Mouse (Mus musculus): Measurements from ENCODE around the gene Mfsd2a. TPM values are rescaled to one million over a fixed set of nuclear protein-coding genes. Genes with fewer than 3 reads are reported as not detected.

Gene Mfsd2a
- polyA plus RNA-seq, 1 experiment from 2014 or later: 22.5 TPM

- Histone ChIP-seq H3K27ac (ENCODE audit: low read depth, low read length) (no peak overlapping the region), H3K9ac (ENCODE audit: low read length) (no peak overlapping the region), H3K4me2 (ENCODE audit: low read depth, low read length, severe bottlenecking) (no peak overlapping the region), H3K4me3 (ENCODE audit: low read depth, low read length) (no peak overlapping the region), H3K36me3 (ENCODE audit: control insufficient read depth, insufficient read depth, low read length) (no peaks in the 10 kb centered on the region), H3K4me1 (replicated peaks; ENCODE audit: control insufficient read depth, insufficient read depth, low read length) (peaks cover 3% of the 10 kb centered on the region; the same call in 1 of the 2 replicates), H3K27me3 (ENCODE audit: control insufficient read depth, insufficient read depth, low read length) (no peaks in the 10 kb centered on the region), H3K9me3 (ENCODE audit: control insufficient read depth, low read length) (no peaks in the 10 kb centered on the region)
- DNase-seq (ENCODE audit: low spot score) (no peak), ATAC-seq (replicated peaks; ENCODE audit: low FRiP score) (no peak)
- 84% methylated on average over 7 of the region's 7 CpGs for WGBS
Measured at GRCm38 (mm10) chr4:122914186-122914585, 46.8 kb downstream of the Mfsd2a start.

- H3K36me3 ChIP-seq (ENCODE audit: control insufficient read depth, insufficient read depth, low read length): no peaks in the 10 kb centered on the region
- H3K27ac ChIP-seq (ENCODE audit: low read depth, low read length): no peak overlapping the region
- no peak overlapping the region for H3K9ac ChIP-seq (ENCODE audit: low read length)
- H3K27me3 ChIP-seq (ENCODE audit: control insufficient read depth, insufficient read depth, low read length): no peaks in the 10 kb centered on the region
- H3K9me3 ChIP-seq (ENCODE audit: control insufficient read depth, low read length): no peaks in the 10 kb centered on the region
- no peak for ATAC-seq (replicated peaks; ENCODE audit: low FRiP score)
- peaks cover 3% of the 10 kb centered on the region; the same call in 1 of the 2 replicates for H3K4me1 ChIP-seq (replicated peaks; ENCODE audit: control insufficient read depth, insufficient read depth, low read length)
- 72% methylated on average over 5 of the region's 5 CpGs for WGBS
- H3K4me3 ChIP-seq (ENCODE audit: low read depth, low read length): no peak overlapping the region
- no peak for DNase-seq (ENCODE audit: low spot score)
- no peak overlapping the region for H3K4me2 ChIP-seq (ENCODE audit: low read depth, low read length, severe bottlenecking)
Measured at GRCm38 (mm10) chr4:122912613-122913012, 48.4 kb downstream of the Mfsd2a start.

- ATAC-seq (replicated peaks; ENCODE audit: low FRiP score) (no peak), DNase-seq (ENCODE audit: low spot score) (no peak)
- Histone ChIP-seq H3K27ac (ENCODE audit: low read depth, low read length) (no peak overlapping the region), H3K36me3 (ENCODE audit: control insufficient read depth, insufficient read depth, low read length) (no peaks in the 10 kb centered on the region), H3K27me3 (ENCODE audit: control insufficient read depth, insufficient read depth, low read length) (no peaks in the 10 kb centered on the region), H3K9ac (ENCODE audit: low read length) (no peak overlapping the region), H3K4me3 (ENCODE audit: low read depth, low read length) (no peak overlapping the region), H3K4me1 (replicated peaks; ENCODE audit: control insufficient read depth, insufficient read depth, low read length) (peaks cover 3% of the 10 kb centered on the region; the same call in 1 of the 2 replicates), H3K4me2 (ENCODE audit: low read depth, low read length, severe bottlenecking) (no peak overlapping the region), H3K9me3 (ENCODE audit: control insufficient read depth, low read length) (no peaks in the 10 kb centered on the region)
- WGBS: 57% methylated on average over 6 of the region's 6 CpGs
Measured at GRCm38 (mm10) chr4:122910577-122910976, 50.4 kb downstream of the Mfsd2a start.

GRCm38 (mm10) chr4:122909572-122910189 lies 51.3 kb downstream of the Mfsd2a start:
- H3K4me2 ChIP-seq (ENCODE audit: low read depth, low read length, severe bottlenecking): no peak overlapping the region
- no peak overlapping the region for H3K4me3 ChIP-seq (ENCODE audit: low read depth, low read length)
- 38% methylated on average over 12 of the region's 12 CpGs for WGBS
- no peaks in the 10 kb centered on the region for H3K27me3 ChIP-seq (ENCODE audit: control insufficient read depth, insufficient read depth, low read length)
- H3K36me3 ChIP-seq (ENCODE audit: control insufficient read depth, insufficient read depth, low read length): no peaks in the 10 kb centered on the region
- no peak overlapping the region for H3K27ac ChIP-seq (ENCODE audit: low read depth, low read length)
- H3K9ac ChIP-seq (ENCODE audit: low read length): no peak overlapping the region
- H3K4me1 ChIP-seq (replicated peaks; ENCODE audit: control insufficient read depth, insufficient read depth, low read length): peaks cover 3% of the 10 kb centered on the region; the same call in 1 of the 2 replicates
- DNase-seq (ENCODE audit: low spot score) (no peak), ATAC-seq (replicated peaks; ENCODE audit: low FRiP score) (0 out of 2 replicates have a peak, but pooled peaks have one; percentile 64)
- H3K9me3 ChIP-seq (ENCODE audit: control insufficient read depth, low read length): no peaks in the 10 kb centered on the region

- no peaks in the 10 kb centered on the region for H3K27me3 ChIP-seq (ENCODE audit: control insufficient read depth, insufficient read depth, low read length)
- 92% methylated on average over 10 of the region's 10 CpGs for WGBS
- no peak for ATAC-seq (replicated peaks; ENCODE audit: low FRiP score)
Measured at GRCm38 (mm10) chr4:122905359-122905758, 55.6 kb downstream of the Mfsd2a start.

GRCm38 (mm10) chr4:122903709-122904108 lies 57.3 kb downstream of the Mfsd2a start:
- DNase-seq (ENCODE audit: low spot score) (no peak), ATAC-seq (replicated peaks; ENCODE audit: low FRiP score) (no peak)
- Histone ChIP-seq H3K4me3 (ENCODE audit: low read depth, low read length) (no peak overlapping the region), H3K4me1 (replicated peaks; ENCODE audit: control insufficient read depth, insufficient read depth, low read length) (no peaks in the 10 kb centered on the region), H3K4me2 (ENCODE audit: low read depth, low read length, severe bottlenecking) (no peak overlapping the region), H3K27ac (ENCODE audit: low read depth, low read length) (no peak overlapping the region), H3K9me3 (ENCODE audit: control insufficient read depth, low read length) (no peaks in the 10 kb centered on the region), H3K27me3 (ENCODE audit: control insufficient read depth, insufficient read depth, low read length) (no peaks in the 10 kb centered on the region), H3K36me3 (ENCODE audit: control insufficient read depth, insufficient read depth, low read length) (no peaks in the 10 kb centered on the region), H3K9ac (ENCODE audit: low read length) (no peak overlapping the region)
- 93% methylated on average over 3 of the region's 3 CpGs for WGBS

More at GRCm38 (mm10) chr4:122905359-122905758, 55.6 kb downstream of the Mfsd2a start:
- Histone ChIP-seq H3K4me2 (ENCODE audit: low read depth, low read length, severe bottlenecking) (no peak overlapping the region), H3K4me3 (ENCODE audit: low read depth, low read length) (no peak overlapping the region), H3K27ac (ENCODE audit: low read depth, low read length) (no peak overlapping the region), H3K9me3 (ENCODE audit: control insufficient read depth, low read length) (no peaks in the 10 kb centered on the region), H3K4me1 (replicated peaks; ENCODE audit: control insufficient read depth, insufficient read depth, low read length) (peaks cover 3% of the 10 kb centered on the region; the same call in 1 of the 2 replicates), H3K36me3 (ENCODE audit: control insufficient read depth, insufficient read depth, low read length) (no peaks in the 10 kb centered on the region), H3K9ac (ENCODE audit: low read length) (no peak overlapping the region)
- no peak for DNase-seq (ENCODE audit: low spot score)

GRCm38 (mm10) chr4:122902156-122902555 lies 58.8 kb downstream of the Mfsd2a start:
- Histone ChIP-seq H3K9me3 (ENCODE audit: control insufficient read depth, low read length) (no peaks in the 10 kb centered on the region), H3K36me3 (ENCODE audit: control insufficient read depth, insufficient read depth, low read length) (no peaks in the 10 kb centered on the region), H3K9ac (ENCODE audit: low read length) (no peak overlapping the region), H3K27ac (ENCODE audit: low read depth, low read length) (no peak overlapping the region), H3K4me2 (ENCODE audit: low read depth, low read length, severe bottlenecking) (no peak overlapping the region), H3K27me3 (ENCODE audit: control insufficient read depth, insufficient read depth, low read length) (no peaks in the 10 kb centered on the region; the same call in 1 of the 2 replicates), H3K4me1 (replicated peaks; ENCODE audit: control insufficient read depth, insufficient read depth, low read length) (no peaks in the 10 kb centered on the region), H3K4me3 (ENCODE audit: low read depth, low read length) (no peak overlapping the region)
- no peak for ATAC-seq (replicated peaks; ENCODE audit: low FRiP score)
- DNase-seq (ENCODE audit: low spot score): no peak
- 29% methylated on average over 6 of the region's 6 CpGs for WGBS

GRCm38 (mm10) chr4:122898313-122898712 lies 62.7 kb downstream of the Mfsd2a start:
- DNase-seq (ENCODE audit: low spot score): peak; percentile 64
- Histone ChIP-seq H3K27ac (ENCODE audit: low read depth, low read length) (no peak overlapping the region), H3K4me2 (ENCODE audit: low read depth, low read length, severe bottlenecking) (no peak overlapping the region), H3K27me3 (ENCODE audit: control insufficient read depth, insufficient read depth, low read length) (no peaks in the 10 kb centered on the region; the same call in 1 of the 2 replicates), H3K4me3 (ENCODE audit: low read depth, low read length) (no peak overlapping the region), H3K9me3 (ENCODE audit: control insufficient read depth, low read length) (no peaks in the 10 kb centered on the region), H3K36me3 (ENCODE audit: control insufficient read depth, insufficient read depth, low read length) (no peaks in the 10 kb centered on the region), H3K9ac (ENCODE audit: low read length) (no peak overlapping the region), H3K4me1 (replicated peaks; ENCODE audit: control insufficient read depth, insufficient read depth, low read length) (no peaks in the 10 kb centered on the region)
- 19% methylated on average over 5 of the region's 5 CpGs for WGBS
- ATAC-seq (replicated peaks; ENCODE audit: low FRiP score): peak; percentile 60

GRCm38 (mm10) chr4:122897750-122898149 lies 63.2 kb downstream of the Mfsd2a start:
- Histone ChIP-seq H3K36me3 (ENCODE audit: control insufficient read depth, insufficient read depth, low read length) (no peaks in the 10 kb centered on the region), H3K9me3 (ENCODE audit: control insufficient read depth, low read length) (no peaks in the 10 kb centered on the region), H3K4me2 (ENCODE audit: low read depth, low read length, severe bottlenecking) (no peak overlapping the region), H3K4me1 (replicated peaks; ENCODE audit: control insufficient read depth, insufficient read depth, low read length) (no peaks in the 10 kb centered on the region), H3K27ac (ENCODE audit: low read depth, low read length) (no peak overlapping the region), H3K9ac (ENCODE audit: low read length) (no peak overlapping the region), H3K27me3 (ENCODE audit: control insufficient read depth, insufficient read depth, low read length) (no peaks in the 10 kb centered on the region; the same call in 1 of the 2 replicates), H3K4me3 (ENCODE audit: low read depth, low read length) (no peak overlapping the region)
- no peak for ATAC-seq (replicated peaks; ENCODE audit: low FRiP score)
- 90% methylated on average over 4 of the region's 4 CpGs for WGBS
- DNase-seq (ENCODE audit: low spot score): no peak
